In genomic region chr7:144942744-144943135, GRCm38 (mm10) we compare ENCODE assay signal across 8 mouse cellular contexts. TPM values are rescaled to one million over a fixed set of nuclear protein-coding genes. Genes with fewer than 3 reads are reported as not detected.
DNase-seq lines count a peak whose midpoint lies in the region; ATAC-seq lines count a peak whose summit lies in the region.

No protein-coding gene starts in this region.

- H3K4me3 ChIP-seq in hindbrain, embryonic 16.5 days (ENCODE audit: low read length) = peak overlapping the region; percentile 49
- peak overlapping the region; percentile 67 for H3K4me3 ChIP-seq in midbrain, embryonic 11.5 days (ENCODE audit: low read depth, low read length)

- H3K4me2 ChIP-seq in hindbrain, embryonic 16.5 days (ENCODE audit: low read length) = peak overlapping the region; percentile 90
- peak overlapping the region; percentile 71 for H3K4me2 ChIP-seq in midbrain, embryonic 11.5 days

- H3K27ac ChIP-seq in hindbrain, embryonic 16.5 days (ENCODE audit: low read depth, low read length) = 0 out of 2 replicates have a peak overlapping the region, but pooled peaks have one; percentile 19
- H3K27ac ChIP-seq in midbrain, embryonic 11.5 days (ENCODE audit: low read depth, low read length) = peak overlapping the region; percentile 35

- ATAC-seq in hindbrain, embryonic 16.5 days = no peak
- no peak for ATAC-seq in midbrain, embryonic 11.5 days (ENCODE audit: low FRiP score)
- ATAC-seq in erythroid progenitor cell, adult 5-6 weeks (replicated peaks; ENCODE audit: low FRiP score, poor library complexity, severe bottlenecking) = no peak

- H3K9me3 ChIP-seq in hindbrain, embryonic 16.5 days (ENCODE audit: control insufficient read depth, low read length) = no peaks in the 10 kb centered on the region
- H3K9me3 ChIP-seq in midbrain, embryonic 11.5 days (ENCODE audit: control insufficient read depth, low read length) = no peaks in the 10 kb centered on the region

- H3K27me3 ChIP-seq in hindbrain, embryonic 16.5 days (replicated peaks; ENCODE audit: control insufficient read depth, insufficient read depth, low read length) = peaks cover 24% of the 10 kb centered on the region
- H3K27me3 ChIP-seq in midbrain, embryonic 11.5 days (ENCODE audit: control insufficient read depth, insufficient read depth, low read length) = peaks cover 12% of the 10 kb centered on the region

- intact Hi-C loops in gastrocnemius, postnatal 14 days (cut with DNase I; ENCODE audit: low total_unique reads) = no loop called here

- WGBS in hindbrain, embryonic 16.5 days = under 1% methylated on average over 20 of the region's 20 CpGs
- under 1% methylated on average over 20 of the region's 20 CpGs for whole genome bisulfite sequencing in midbrain, embryonic 11.5 days

- peak overlapping the region; percentile 39 for H3K9ac ChIP-seq in hindbrain, embryonic 16.5 days (ENCODE audit: low read depth, low read length)
- H3K9ac ChIP-seq in midbrain, embryonic 11.5 days (ENCODE audit: low read length) = peak overlapping the region; percentile 63

- H3K36me3 ChIP-seq in hindbrain, embryonic 16.5 days (ENCODE audit: control insufficient read depth, insufficient read depth, low read length) = no peaks in the 10 kb centered on the region
- no peaks in the 10 kb centered on the region for H3K36me3 ChIP-seq in midbrain, embryonic 11.5 days (ENCODE audit: control insufficient read depth, insufficient read depth, low read length)

- peaks cover 52% of the 10 kb centered on the region for H3K4me1 ChIP-seq in hindbrain, embryonic 16.5 days (ENCODE audit: control insufficient read depth, insufficient read depth, low read depth, low read length)
- H3K4me1 ChIP-seq in midbrain, embryonic 11.5 days (ENCODE audit: control insufficient read depth, insufficient read depth, low read length) = peaks cover 32% of the 10 kb centered on the region

- peak; percentile 24 for DNase-seq in gastrocnemius, postnatal 10 days
- DNase-seq in gastrocnemius, postnatal 14 days = no peak
- DNase-seq in ZHBTc4 (ENCODE audit: low read depth, low spot score) = peak; percentile 48
- DNase-seq in midbrain, embryonic 11.5 days (ENCODE audit: low spot score, missing footprints) = peak; percentile 93
- DNase-seq in layer of hippocampus, postnatal 25 days (ENCODE audit: extremely low spot score in 1 of 2, low spot score in 1 of 2) = no peak
- DNase-seq in cerebellum, postnatal 36 days = no peak

RNA-seq across cellular contexts. Expression of gene Ccnd1, which starts 3.0 kb away (rescaled TPM):
- 10 to 100 TPM; 34.7 to 51.6 TPM for total RNA-seq in gastrocnemius, postnatal 10 days (2021)
- 10 to 100 TPM; 12.5 to 31.5 TPM for total RNA-seq in gastrocnemius, postnatal 14 days (2021)
- polyA plus RNA-seq in hindbrain, embryonic 16.5 days (2015; fragmentation: Nextera tagmentation; extraction: Ambion mirVana) = 31.0 and 33.5 TPM in 2 replicates
- polyA plus RNA-seq in midbrain, embryonic 11.5 days (2014; fragmentation: Nextera tagmentation; extraction: Ambion mirVana) = 285 and 288 TPM in 2 replicates
- total RNA-seq in layer of hippocampus, postnatal 25 days (2021) = 10 to 100 TPM; 52.4 to 53.8 TPM
- 1.4 and 1.7 TPM in 2 replicates for total RNA-seq in erythroid progenitor cell, adult 5-6 weeks (2015; ENCODE audit: low replicate concordance)
- total RNA-seq in erythroid progenitor cell, adult 5-6 weeks (2017; ENCODE audit: low replicate concordance) = 1.3 and 1.7 TPM in 2 replicates

RNA-seq across cellular contexts. Expression of gene LTO1, which starts 27.8 kb away (rescaled TPM):
- total RNA-seq in gastrocnemius, postnatal 10 days (2021) = 10 to 100 TPM; 12.1 to 12.9 TPM
- 1 to 10 TPM; 7.6 to 8.5 TPM for total RNA-seq in gastrocnemius, postnatal 14 days (2021)
- polyA plus RNA-seq in hindbrain, embryonic 16.5 days (2015; fragmentation: Nextera tagmentation; extraction: Ambion mirVana) = 29.7 and 32.5 TPM in 2 replicates
- polyA plus RNA-seq in midbrain, embryonic 11.5 days (2014; fragmentation: Nextera tagmentation; extraction: Ambion mirVana) = 28.0 TPM in 2 replicates
- total RNA-seq in layer of hippocampus, postnatal 25 days (2021) = 10 to 100 TPM; 23.7 to 25.8 TPM
- 5.4 and 10.8 TPM in 2 replicates for total RNA-seq in erythroid progenitor cell, adult 5-6 weeks (2015; ENCODE audit: low replicate concordance)
- total RNA-seq in erythroid progenitor cell, adult 5-6 weeks (2017; ENCODE audit: low replicate concordance) = 27.9 and 85.0 TPM in 2 replicates

RNA-seq across cellular contexts. Expression of gene Fgf15, which starts 46.4 kb away (rescaled TPM):
- not detected for total RNA-seq in gastrocnemius, postnatal 10 days (2021)
- total RNA-seq in gastrocnemius, postnatal 14 days (2021) = not detected
- polyA plus RNA-seq in hindbrain, embryonic 16.5 days (2015; fragmentation: Nextera tagmentation; extraction: Ambion mirVana) = 22.7 and 23.6 TPM in 2 replicates
- polyA plus RNA-seq in midbrain, embryonic 11.5 days (2014; fragmentation: Nextera tagmentation; extraction: Ambion mirVana) = 89.0 and 104 TPM in 2 replicates
- not detected for total RNA-seq in layer of hippocampus, postnatal 25 days (2021)
- not detected in 2 replicates for total RNA-seq in erythroid progenitor cell, adult 5-6 weeks (2015; ENCODE audit: low replicate concordance)
- total RNA-seq in erythroid progenitor cell, adult 5-6 weeks (2017; ENCODE audit: low replicate concordance) = not detected in 2 replicates

Comparison
In these comparisons a context has a peak if more than half of its experiments do, and no peak if none do; other contexts are left out.
1. DNase-seq: peak in gastrocnemius, postnatal 10 days (single experiment), ZHBTc4 (single experiment) and midbrain, embryonic 11.5 days (single experiment); none in gastrocnemius, postnatal 14 days (single experiment), layer of hippocampus, postnatal 25 days (0 of 2) and cerebellum, postnatal 36 days (0 of 2).
2. RNA of gene Ccnd1, which starts 3.0 kb away (total RNA-seq): 52.4 to 53.8 TPM in layer of hippocampus, postnatal 25 days, 34.7 to 51.6 TPM in gastrocnemius, postnatal 10 days and 12.5 to 31.5 TPM in gastrocnemius, postnatal 14 days; 1.3 to 1.7 TPM in erythroid progenitor cell, adult 5-6 weeks; every median in the first group is over 4 times any median in the second.